Mouse (Mus musculus) myocyte (in vitro differentiated cells): Measurements from ENCODE around the gene Alpk3. TPM values are rescaled to one million over a fixed set of nuclear protein-coding genes. Genes with fewer than 3 reads are reported as not detected.
A peak's percentile ranks its signal among the peaks of the same experiment; 100 is the strongest.

ENCODE experiments used
- H3K27me3 ChIP-seq: one replicate; pipeline ENCODE4 v1.6.1; 2011; ENCODE audit not compliant: control insufficient read depth, insufficient read depth, insufficient read length
- H3K36me3 ChIP-seq: one replicate; pipeline ENCODE4 v1.6.1; 2011; ENCODE audit not compliant: control insufficient read depth, insufficient read depth
- H3K4me2 ChIP-seq: one replicate; pipeline ENCODE4 v1.6.1; 2011; ENCODE audit warnings: low read depth, control low read depth
- H3K4me3 ChIP-seq: one replicate; pipeline ENCODE4 v1.5.1; 2011; ENCODE audit warnings: mild to moderate bottlenecking, control low read depth, moderate library complexity
- H3K79me2 ChIP-seq: one replicate; pipeline ENCODE4 v1.6.1; 2011; ENCODE audit not compliant: control insufficient read depth, insufficient read depth
- H3ac ChIP-seq: one replicate; pipeline ENCODE4 v1.6.1; 2011; ENCODE audit not compliant: control insufficient read depth, insufficient read length
- CEBPB ChIP-seq: IDR thresholded peaks from 2 replicates; pipeline ENCODE4 v1.6.1; 2011; ENCODE audit warnings: mild to moderate bottlenecking, moderate library complexity; ENCODE audit not compliant: poor library complexity, insufficient read depth, severe bottlenecking
- E2F4 ChIP-seq: IDR thresholded peaks from one replicate; pipeline ENCODE4 v1.6.1; 2011; ENCODE audit warnings: mild to moderate bottlenecking, control low read depth, moderate library complexity; ENCODE audit not compliant: insufficient read depth
- MAX ChIP-seq: IDR thresholded peaks from one replicate; pipeline ENCODE4 v1.6.1; 2011; ENCODE audit warnings: low read depth, mild to moderate bottlenecking, control low read depth
- MYOD1 ChIP-seq, 3 experiments: IDR thresholded peaks; one replicate each; pipeline ENCODE4 v1.6.1; 2011; ENCODE audit warnings: control low read depth in 2 of 3, low read depth in 2 of 3, mild to moderate bottlenecking in 2 of 3, moderate library complexity in 1 of 3; ENCODE audit not compliant: insufficient read length in 2 of 3, control insufficient read depth in 1 of 3
- MYOG ChIP-seq, 3 experiments: IDR thresholded peaks; one replicate each; pipeline ENCODE4 v1.6.1; 2011; ENCODE audit warnings: control low read depth in 2 of 3, low read depth in 2 of 3, mild to moderate bottlenecking in 2 of 3; ENCODE audit not compliant: insufficient read length in 2 of 3, control insufficient read depth in 1 of 3, insufficient read depth in 1 of 3
- POLR2A ChIP-seq: IDR thresholded peaks from one replicate; pipeline ENCODE4 v1.6.1; 2011; ENCODE audit warnings: low read depth, mild to moderate bottlenecking, control low read depth, moderate library complexity; ENCODE audit not compliant: insufficient read length
- POLR2AphosphoS2 ChIP-seq: IDR thresholded peaks from one replicate; pipeline ENCODE4 v1.6.1; 2011; ENCODE audit warnings: low read depth, control low read depth; ENCODE audit not compliant: insufficient read length
- REST ChIP-seq: IDR thresholded peaks from one replicate; pipeline ENCODE4 v1.6.1; 2011; ENCODE audit warnings: mild to moderate bottlenecking, control low read depth, moderate library complexity; ENCODE audit not compliant: insufficient read depth, insufficient read length
- SRF ChIP-seq: IDR thresholded peaks from one replicate; pipeline ENCODE4 v1.6.1; 2011; ENCODE audit warnings: low read depth; ENCODE audit not compliant: control insufficient read depth, insufficient read length
- TCF12 ChIP-seq: IDR thresholded peaks from one replicate; pipeline ENCODE4 v1.6.1; 2011; ENCODE audit warnings: mild to moderate bottlenecking, control low read depth; ENCODE audit not compliant: poor library complexity, insufficient read depth, severe bottlenecking
- TCF3 ChIP-seq: IDR thresholded peaks from one replicate; pipeline ENCODE4 v1.6.1; 2011; ENCODE audit warnings: low read depth, control low read depth; ENCODE audit not compliant: insufficient read length
- USF1 ChIP-seq: IDR thresholded peaks from one replicate; pipeline ENCODE4 v1.6.1; 2011; ENCODE audit warnings: low read depth, mild to moderate bottlenecking, control low read depth, moderate library complexity
- polyA plus RNA-seq: library from polyadenylated mRNA; unstranded; fragments of >200 nt; fragmentation: generic; extraction: Trizol; gene quantifications from one replicate; pipeline ENCODE4 v1.2.1, GENCODE M21; 2012; ENCODE audit warnings: missing spikeins

Alpk3 gene
- polyA plus RNA-seq, 1 experiment, result 22.4 TPM

- H3K4me2 ChIP-seq, result no peak overlapping the region
- H3K27me3 ChIP-seq, result no peaks in the 10 kb centered on the region
- TF ChIP-seq TCF3 (no peak), MYOD1 (IDR thresholded peaks at IDR 0.05; ENCODE audit: control insufficient read depth in 1 of 3, insufficient read length in 2 of 3, low read depth in 2 of 3) (no peak), CEBPB (no peak), REST (no peak), SRF (no peak), MYOG (IDR thresholded peaks at IDR 0.05; ENCODE audit: control insufficient read depth in 1 of 3, insufficient read depth in 1 of 3, insufficient read length in 2 of 3, low read depth in 2 of 3) (no peak), USF1 (no peak), TCF12 (no peak), POLR2AphosphoS2 (no peak), MAX (no peak), E2F4 (no peak), POLR2A (no peak)
- H3K4me3 ChIP-seq, result no peak overlapping the region
- H3ac ChIP-seq, result no peak overlapping the region
- H3K79me2 ChIP-seq, result no peaks in the 10 kb centered on the region
- peaks cover 11% of the 10 kb centered on the region for H3K36me3 ChIP-seq
These were observed 14.3 kb upstream of the Alpk3 start for GRCm38 (mm10) chr7:81043023-81043620.

- H3ac ChIP-seq, result no peak overlapping the region
- no peaks in the 10 kb centered on the region for H3K36me3 ChIP-seq
- H3K4me3 ChIP-seq, result no peak overlapping the region
- H3K79me2 ChIP-seq, result no peaks in the 10 kb centered on the region
- H3K4me2 ChIP-seq, result peak overlapping the region; percentile 31
- no peak for TF ChIP-seq USF1
- TF ChIP-seq SRF, result no peak
- peak in 2 of 3 experiments; percentile 64 to 75 for TF ChIP-seq MYOG (IDR thresholded peaks at IDR 0.05; ENCODE audit: control insufficient read depth in 1 of 3, insufficient read depth in 1 of 3, insufficient read length in 2 of 3, low read depth in 2 of 3)
- no peak for TF ChIP-seq POLR2A
- TF ChIP-seq REST, result no peak
- TF ChIP-seq MYOD1 (IDR thresholded peaks at IDR 0.05; ENCODE audit: control insufficient read depth in 1 of 3, insufficient read length in 2 of 3, low read depth in 2 of 3), result peak; percentile 5 to 82 (median 68)
- TF ChIP-seq CEBPB, result no peak
- no peak for TF ChIP-seq POLR2AphosphoS2
- peak; percentile 28 for TF ChIP-seq TCF12
- no peak for TF ChIP-seq E2F4
- TF ChIP-seq TCF3, result no peak
- TF ChIP-seq MAX, result no peak
- no peaks in the 10 kb centered on the region for H3K27me3 ChIP-seq
These were observed 9.6 kb upstream of the Alpk3 start for GRCm38 (mm10) chr7:81047847-81048246.

GRCm38 (mm10) chr7:81048513-81048912 is 8.9 kb upstream of the Alpk3 start:
- TF ChIP-seq USF1, result no peak
- no peak for TF ChIP-seq SRF
- no peak for TF ChIP-seq CEBPB
- TF ChIP-seq POLR2A, result no peak
- TF ChIP-seq MYOD1 (IDR thresholded peaks at IDR 0.05; ENCODE audit: control insufficient read depth in 1 of 3, insufficient read length in 2 of 3, low read depth in 2 of 3), result peak; percentile 57 to 74 (median 71)
- TF ChIP-seq MYOG (IDR thresholded peaks at IDR 0.05; ENCODE audit: control insufficient read depth in 1 of 3, insufficient read depth in 1 of 3, insufficient read length in 2 of 3, low read depth in 2 of 3), result peak in 2 of 3 experiments; percentile 52 to 78

GRCm38 (mm10) chr7:81049966-81050365 is 7.4 kb upstream of the Alpk3 start:
- Histone ChIP-seq H3K36me3 (no peaks in the 10 kb centered on the region), H3K27me3 (no peaks in the 10 kb centered on the region), H3K4me3 (no peak overlapping the region), H3K79me2 (no peaks in the 10 kb centered on the region), H3ac (no peak overlapping the region), H3K4me2 (no peak overlapping the region)
- TF ChIP-seq MYOD1 (IDR thresholded peaks at IDR 0.05; ENCODE audit: control insufficient read depth in 1 of 3, insufficient read length in 2 of 3, low read depth in 2 of 3) (no peak), CEBPB (no peak)

More at GRCm38 (mm10) chr7:81048513-81048912, 8.9 kb upstream of the Alpk3 start:
- H3K27me3 ChIP-seq, result no peaks in the 10 kb centered on the region
- no peak overlapping the region for H3ac ChIP-seq
- no peaks in the 10 kb centered on the region for H3K79me2 ChIP-seq
- H3K4me3 ChIP-seq, result no peak overlapping the region
- H3K4me2 ChIP-seq, result peak overlapping the region; percentile 31
- no peaks in the 10 kb centered on the region for H3K36me3 ChIP-seq

- no peaks in the 10 kb centered on the region for H3K36me3 ChIP-seq
- no peaks in the 10 kb centered on the region for H3K27me3 ChIP-seq
- H3K4me3 ChIP-seq, result no peak overlapping the region
- no peak overlapping the region for H3K4me2 ChIP-seq
- H3K79me2 ChIP-seq, result no peaks in the 10 kb centered on the region
- no peak overlapping the region for H3ac ChIP-seq
- TF ChIP-seq SRF, result no peak
- TF ChIP-seq TCF3, result no peak
- TF ChIP-seq POLR2AphosphoS2, result no peak
- TF ChIP-seq MYOG (IDR thresholded peaks at IDR 0.05; ENCODE audit: control insufficient read depth in 1 of 3, insufficient read depth in 1 of 3, insufficient read length in 2 of 3, low read depth in 2 of 3), result no peak
- no peak for TF ChIP-seq REST
- no peak for TF ChIP-seq CEBPB
- TF ChIP-seq POLR2A, result no peak
These were observed 1.6 kb upstream of the Alpk3 start for GRCm38 (mm10) chr7:81055709-81056370.
